Mouse (Mus musculus): Measurements from ENCODE around the gene Zfp710.

DNA sequence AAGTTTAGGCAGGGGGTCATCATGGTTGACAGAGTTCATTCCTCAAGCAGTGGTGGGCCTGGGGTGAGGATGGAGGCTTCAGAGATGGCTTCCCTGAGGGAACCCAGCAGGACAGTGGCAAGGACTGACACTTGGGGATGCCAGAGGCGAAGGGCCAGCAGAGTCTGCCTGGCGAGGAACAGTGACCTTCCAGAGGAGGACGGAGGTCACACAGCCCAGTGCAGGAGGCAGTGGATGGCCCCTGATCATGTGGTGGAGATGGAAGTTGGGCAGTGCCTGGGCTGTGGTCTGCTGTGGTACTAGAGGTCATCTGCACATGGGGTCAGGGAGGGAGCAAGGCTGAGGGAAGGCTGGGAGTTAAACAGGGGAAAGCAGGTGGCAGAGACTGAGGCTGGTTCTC lies 40.6 kb downstream of the Zfp710 start:
- TF ChIP-seq POLR2A (IDR thresholded peaks at IDR 0.05; ENCODE audit: low read depth, low read length) (no peak), USF1 (IDR thresholded peaks at IDR 0.05; ENCODE audit: low read depth, low read length) (no peak), TBP (conservative IDR thresholded peaks at IDR 0.05; ENCODE audit: low read depth, low read length) (no peak), CTCF (conservative IDR thresholded peaks at IDR 0.05 in 1 of 2, IDR thresholded peaks at IDR 0.05 in 1 of 2; ENCODE audit: low read depth in 2 of 2, low read length in 2 of 2) (no peak), TCF12 (IDR thresholded peaks at IDR 0.05; ENCODE audit: low read depth, low read length) (no peak), SIN3A (IDR thresholded peaks at IDR 0.05; ENCODE audit: low read length) (no peak), RAD21 (IDR thresholded peaks at IDR 0.05; ENCODE audit: low read depth, low read length) (no peak), ELF1 (IDR thresholded peaks at IDR 0.05; ENCODE audit: low read depth, low read length) (no peak), CHD2 (IDR thresholded peaks at IDR 0.05; ENCODE audit: low read length) (no peak)

Measured in CH12.LX (cell line).